Comparison of ENCODE assay signal across 26 mouse cellular contexts in genomic region chr11:82182401-82182800, GRCm38 (mm10).
"Had no signal": no experiment of that assay in that cellular context is flagged by ENCODE, and none has a peak within 500 bp of the region (broad histone marks: within the 10 kb centered on the region; RNA-seq: fewer than 3 reads in every experiment).

No protein-coding gene starts in this region.

- H3K4me2 ChIP-seq: heart, embryonic 13.5 days; heart, embryonic 15.5 days; hindbrain, embryonic 13.5 days; hindbrain, embryonic 15.5 days; intestine, embryonic 15.5 days; kidney, embryonic 15.5 days; limb, embryonic 13.5 days; limb, embryonic 15.5 days; liver, embryonic 12.5 days had no signal

- H3K27ac ChIP-seq: heart, embryonic 13.5 days; heart, embryonic 15.5 days; hindbrain, embryonic 13.5 days; hindbrain, embryonic 15.5 days; hindbrain, postnatal 0 days; intestine, embryonic 15.5 days; kidney, embryonic 15.5 days; kidney, postnatal 0 days; left cerebral cortex, adult 2 months; limb, embryonic 13.5 days; limb, embryonic 15.5 days; liver, embryonic 12.5 days; liver, embryonic 14.5 days had no signal

- H3K27me3 ChIP-seq: hindbrain, embryonic 15.5 days; intestine, embryonic 15.5 days; liver, embryonic 12.5 days had no signal

- DNase-seq: gastrocnemius, postnatal 14 days; gastrocnemius, postnatal 36 days; heart, adult 18-20 months; heart, postnatal 14 days; heart, postnatal 36 days; kidney, adult 11 months; kidney, adult 2 months; kidney, adult 9 months; kidney, postnatal 14 days; kidney, postnatal 36 days; layer of hippocampus, adult 9-11 months; layer of hippocampus, postnatal 36 days; lung, adult 18-20 months had no signal

- ATAC-seq: hindbrain, postnatal 0 days; intestine, embryonic 15.5 days; liver, embryonic 12.5 days had no signal

- H3K4me3 ChIP-seq: heart, embryonic 13.5 days; heart, embryonic 15.5 days; hindbrain, embryonic 13.5 days; hindbrain, embryonic 15.5 days; intestine, embryonic 15.5 days; kidney, embryonic 15.5 days; left cerebral cortex, adult 2 months; limb, embryonic 13.5 days; limb, embryonic 15.5 days; liver, embryonic 12.5 days had no signal

- H3K9ac ChIP-seq: heart, embryonic 13.5 days; heart, embryonic 15.5 days; hindbrain, embryonic 13.5 days; hindbrain, embryonic 15.5 days; intestine, embryonic 15.5 days; kidney, embryonic 15.5 days; limb, embryonic 13.5 days; limb, embryonic 15.5 days; liver, embryonic 12.5 days; liver, embryonic 14.5 days had no signal

- H3K36me3 ChIP-seq: heart, embryonic 13.5 days; heart, embryonic 15.5 days; hindbrain, embryonic 13.5 days; hindbrain, embryonic 15.5 days; intestine, embryonic 15.5 days; kidney, embryonic 15.5 days; limb, embryonic 13.5 days; limb, embryonic 15.5 days; liver, embryonic 12.5 days had no signal

- H3K4me1 ChIP-seq: heart, embryonic 13.5 days; hindbrain, embryonic 13.5 days; intestine, embryonic 15.5 days; kidney, embryonic 15.5 days; limb, embryonic 13.5 days; limb, embryonic 15.5 days; liver, embryonic 12.5 days had no signal

- H3K9me3 ChIP-seq: heart, embryonic 13.5 days; heart, embryonic 15.5 days; hindbrain, embryonic 13.5 days; hindbrain, embryonic 15.5 days; intestine, embryonic 15.5 days; kidney, embryonic 15.5 days; limb, embryonic 13.5 days; limb, embryonic 15.5 days; liver, embryonic 12.5 days had no signal
